Mouse (Mus musculus) WW6 (cell line): ENCODE measurements around the gene Hebp2.

Experiments
- DNase-seq: peaks from one replicate; pipeline ENCODE4 v3.0.0-alpha.2; 2013; ENCODE audit warnings: low read depth, low spot score

Gene Hebp2

GRCm38 (mm10) chr10:18510663-18511062, 35.2 kb downstream of the Hebp2 start:
- no peak for DNase-seq

- DNase-seq: no peak
Measured at GRCm38 (mm10) chr10:18508586-18508985, 37.3 kb downstream of the Hebp2 start.

GRCm38 (mm10) chr10:18507869-18508473, 37.9 kb downstream of the Hebp2 start:
- no peak for DNase-seq

- DNase-seq: no peak
Measured at GRCm38 (mm10) chr10:18506501-18506946, 39.4 kb downstream of the Hebp2 start.

GRCm38 (mm10) chr10:18505690-18506089, 40.2 kb downstream of the Hebp2 start:
- no peak for DNase-seq

GRCm38 (mm10) chr10:18501997-18502396, 43.9 kb downstream of the Hebp2 start:
- DNase-seq: no peak

GRCm38 (mm10) chr10:18497066-18497465, 48.8 kb downstream of the Hebp2 start:
- no peak for DNase-seq

- DNase-seq: no peak
Measured at GRCm38 (mm10) chr10:18494249-18494648, 51.6 kb downstream of the Hebp2 start.

GRCm38 (mm10) chr10:18493010-18493894, 52.6 kb downstream of the Hebp2 start:
- DNase-seq: no peak

GRCm38 (mm10) chr10:18491952-18492351, 53.9 kb downstream of the Hebp2 start:
- DNase-seq: no peak

GRCm38 (mm10) chr10:18489936-18490335, 55.9 kb downstream of the Hebp2 start:
- DNase-seq: no peak
